Mouse (Mus musculus) lung, postnatal 0 days (tissue): ENCODE measurements around the gene Acyp1.

Experiments
- CTCF ChIP-seq: IDR thresholded peaks from 2 replicates; pipeline ENCODE4 v1.5.1; 2016; ENCODE audit warnings: antibody characterized with exemption, mild to moderate bottlenecking
- EP300 ChIP-seq: IDR thresholded peaks from 2 replicates; pipeline ENCODE4 v1.6.1; 2016; ENCODE audit warnings: antibody characterized with exemption, mild to moderate bottlenecking, control low read depth

GRCm38 (mm10) chr12:85273508-85273907 lies 14.7 kb downstream of the Acyp1 start:
- TF ChIP-seq CTCF (no peak), EP300 (no peak)
